Mouse (Mus musculus) brain, embryonic 18.5 days (tissue): Measurements from ENCODE around the gene Ifnar1.
"Not testable (repeated sequence)": the region's sequence is repeated elsewhere in the genome, so short reads cannot be mapped to it uniquely, and the experiment has no call there.

Experiments
- DNase-seq: peaks from one replicate; pipeline ENCODE4 v3.0.0-alpha.2; 2012; ENCODE audit warnings: low read depth, low spot score

Ifnar1 gene

GRCm38 (mm10) chr16:91484808-91485700, at the start of gene Ifnar1:
Gene Ifnar1 (plus strand): TSS chr16:91485238.
- peak; percentile 95 for DNase-seq

GRCm38 (mm10) chr16:91438081-91438480, 47.0 kb upstream of the Ifnar1 start:
- no peak for DNase-seq

GRCm38 (mm10) chr16:91438599-91438998, 46.4 kb upstream of the Ifnar1 start:
- DNase-seq: not testable (repeated sequence)

GRCm38 (mm10) chr16:91441366-91441765, 43.7 kb upstream of the Ifnar1 start:
- DNase-seq: no peak

GRCm38 (mm10) chr16:91441811-91442240, 43.2 kb upstream of the Ifnar1 start:
- no peak for DNase-seq

- DNase-seq: no peak
Observed at GRCm38 (mm10) chr16:91442446-91442845, 42.6 kb upstream of the Ifnar1 start.

- DNase-seq: no peak
Observed at GRCm38 (mm10) chr16:91443211-91443611, 41.8 kb upstream of the Ifnar1 start.

- DNase-seq: no peak
Observed at GRCm38 (mm10) chr16:91444847-91445246, 40.2 kb upstream of the Ifnar1 start.

GRCm38 (mm10) chr16:91445566-91445965, 39.5 kb upstream of the Ifnar1 start:
- no peak for DNase-seq

- DNase-seq: no peak
Observed at GRCm38 (mm10) chr16:91446778-91447511, 38.1 kb upstream of the Ifnar1 start.

GRCm38 (mm10) chr16:91447512-91447900, 37.5 kb upstream of the Ifnar1 start:
- no peak for DNase-seq

GRCm38 (mm10) chr16:91448088-91448487, 37.0 kb upstream of the Ifnar1 start:
- no peak for DNase-seq

- no peak for DNase-seq
Observed at GRCm38 (mm10) chr16:91448895-91449294, 36.1 kb upstream of the Ifnar1 start.

GRCm38 (mm10) chr16:91450137-91451064, 34.6 kb upstream of the Ifnar1 start:
- DNase-seq: no peak

- no peak for DNase-seq
Observed at GRCm38 (mm10) chr16:91451949-91452348, 33.1 kb upstream of the Ifnar1 start.

- no peak for DNase-seq
Observed at GRCm38 (mm10) chr16:91452363-91452896, 32.6 kb upstream of the Ifnar1 start.

- DNase-seq: no peak
Observed at GRCm38 (mm10) chr16:91455868-91456267, 29.2 kb upstream of the Ifnar1 start.

- DNase-seq: no peak
Observed at GRCm38 (mm10) chr16:91458301-91458746, 26.7 kb upstream of the Ifnar1 start.

GRCm38 (mm10) chr16:91458976-91459375, 26.1 kb upstream of the Ifnar1 start:
- no peak for DNase-seq

GRCm38 (mm10) chr16:91459396-91459795, 25.6 kb upstream of the Ifnar1 start:
- DNase-seq: no peak

- no peak for DNase-seq
Observed at GRCm38 (mm10) chr16:91459841-91460370, 25.1 kb upstream of the Ifnar1 start.
